Mouse (Mus musculus): Measurements from ENCODE around the gene Unc5b.
A peak's percentile ranks its signal among the peaks of the same experiment; 100 is the strongest.
"Not testable (repeated sequence)": the region's sequence is repeated elsewhere in the genome, so short reads cannot be mapped to it uniquely, and the experiment has no call there.

Gene Unc5b

DNA sequence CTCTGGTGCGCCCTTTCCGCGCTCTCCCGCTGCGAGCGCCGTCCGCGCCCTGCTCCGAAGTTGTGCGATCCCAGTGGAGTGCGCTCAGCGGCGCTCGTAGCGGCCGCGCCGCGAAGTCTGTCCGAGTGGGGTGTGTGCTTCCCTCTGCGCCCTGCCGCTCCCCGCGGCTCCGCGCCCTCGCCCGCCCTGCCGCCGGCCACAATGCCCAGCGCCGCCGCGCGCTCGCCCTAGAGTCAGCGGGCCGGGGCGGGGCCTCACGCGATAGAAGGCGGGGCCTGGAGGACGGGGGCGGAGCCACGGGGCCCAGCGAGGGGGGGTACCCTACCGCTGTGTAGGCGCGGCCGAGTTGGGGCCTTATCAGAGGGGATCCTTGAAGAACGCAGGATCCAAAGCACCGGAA is at the start of gene Unc5b:
TSS of gene Unc5b (minus strand) at position 203 of the 400 bp plus-strand sequence.
- DNase-seq = peak; percentile 95

GRCm38 (mm10) chr10:60879817-60880216 is 48.4 kb upstream of the Unc5b start:
- no peak for DNase-seq

- no peak for DNase-seq
Observed at GRCm38 (mm10) chr10:60877075-60877474, 45.7 kb upstream of the Unc5b start.

GRCm38 (mm10) chr10:60875011-60875410 is 43.6 kb upstream of the Unc5b start:
- DNase-seq = no peak

GRCm38 (mm10) chr10:60863318-60863717 is 31.9 kb upstream of the Unc5b start:
- no peak for DNase-seq

DNA sequence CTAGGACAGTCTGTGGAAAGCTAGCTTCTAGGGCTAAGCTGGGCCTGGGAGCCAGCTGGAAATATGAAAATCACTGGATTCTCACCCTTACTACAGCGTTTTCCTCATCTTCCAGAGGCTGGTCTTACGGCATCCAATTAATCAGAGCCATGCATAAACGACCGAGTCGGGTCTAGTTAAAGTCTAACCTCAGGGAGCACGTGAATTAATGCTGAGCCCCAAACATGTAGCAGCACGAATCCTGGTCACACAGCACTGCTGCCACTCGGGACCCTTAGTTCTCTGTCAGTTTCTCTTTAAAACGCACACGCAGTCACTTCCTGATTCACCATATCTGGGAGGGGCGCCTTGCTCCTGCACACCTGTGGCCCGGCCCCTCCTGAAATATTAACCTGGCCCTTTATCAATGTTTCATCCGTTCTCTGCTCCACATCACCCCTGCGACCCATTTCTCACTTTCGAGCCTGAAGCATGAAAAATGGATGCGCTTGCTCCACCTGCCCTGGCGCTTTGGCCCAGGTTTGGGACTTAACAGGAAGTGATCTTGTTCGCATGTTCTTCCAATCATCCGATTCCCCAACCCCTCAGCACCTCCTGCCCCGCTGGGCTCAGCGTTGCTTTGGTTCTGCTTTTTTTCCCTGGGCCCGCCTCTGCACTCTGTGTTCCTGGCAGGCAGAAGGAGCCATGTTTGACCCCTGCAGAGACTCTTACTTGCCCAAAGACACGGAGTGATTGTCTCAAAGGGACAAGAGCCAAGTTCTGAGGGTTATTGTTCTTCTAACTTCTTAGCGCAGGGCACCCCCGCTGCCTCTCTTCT is 31.3 kb upstream of the Unc5b start:
- DNase-seq = peak; percentile 21

DNA sequence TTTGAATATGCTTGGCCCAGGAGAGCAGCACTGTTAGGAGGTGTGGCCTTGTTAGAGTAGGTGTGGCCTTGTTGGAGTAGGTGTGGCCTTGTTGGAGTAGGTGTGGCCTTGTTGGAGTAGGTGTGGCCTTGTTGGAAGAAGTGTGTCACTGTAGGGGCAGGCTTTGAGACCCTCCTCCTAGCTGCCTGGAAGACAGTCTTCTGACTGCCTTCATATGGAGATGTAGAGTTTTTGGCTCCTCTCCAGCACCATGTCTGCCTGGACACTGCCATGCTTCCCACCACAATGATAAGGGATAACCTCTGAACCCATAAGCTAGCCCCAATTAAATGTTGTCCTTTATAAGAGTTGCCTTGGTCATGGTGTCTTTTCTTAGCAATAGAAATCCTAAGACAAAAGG is 13.9 kb upstream of the Unc5b start:
- DNase-seq = not testable (repeated sequence)

DNA sequence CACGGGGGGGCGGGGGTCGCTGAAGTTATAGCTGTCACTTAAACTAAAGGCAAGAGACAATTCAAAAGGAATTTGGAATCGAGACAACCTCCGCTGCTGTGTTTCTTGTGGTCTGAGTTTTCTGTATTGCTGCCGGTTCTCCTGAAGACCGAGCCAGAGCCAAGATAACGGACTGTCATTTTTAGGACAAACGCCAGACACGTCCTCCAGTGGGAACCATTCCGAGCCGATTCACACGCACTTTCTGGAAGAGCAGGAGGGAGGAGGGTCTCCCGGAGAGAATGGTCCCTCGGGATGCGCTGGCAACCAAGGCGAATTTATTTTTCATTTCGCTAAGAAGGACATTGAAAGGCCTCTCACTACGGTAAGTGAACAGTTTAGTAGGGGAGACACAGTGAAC is 7.4 kb upstream of the Unc5b start:
- no peak for DNase-seq

DNA sequence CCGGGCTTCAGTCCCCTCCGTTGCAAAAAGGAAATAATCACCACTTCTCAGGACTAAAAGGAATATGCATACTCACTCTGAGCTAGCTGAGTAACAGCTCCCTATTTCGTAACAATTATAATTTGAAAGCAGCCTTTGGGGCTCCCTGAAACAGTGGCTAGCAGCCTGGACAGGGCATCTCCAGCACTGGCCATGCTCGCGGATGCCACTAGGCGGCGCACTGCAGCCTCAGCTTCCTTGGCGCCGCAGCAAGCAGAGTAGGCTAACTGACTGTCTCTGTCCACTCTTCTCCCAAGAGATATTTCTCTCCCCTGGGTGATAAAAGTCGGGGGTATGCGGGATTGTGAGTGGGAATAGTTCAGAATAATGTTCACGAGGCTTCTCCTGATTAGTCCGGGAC is 3.6 kb upstream of the Unc5b start:
- DNase-seq = peak; percentile 54

DNA sequence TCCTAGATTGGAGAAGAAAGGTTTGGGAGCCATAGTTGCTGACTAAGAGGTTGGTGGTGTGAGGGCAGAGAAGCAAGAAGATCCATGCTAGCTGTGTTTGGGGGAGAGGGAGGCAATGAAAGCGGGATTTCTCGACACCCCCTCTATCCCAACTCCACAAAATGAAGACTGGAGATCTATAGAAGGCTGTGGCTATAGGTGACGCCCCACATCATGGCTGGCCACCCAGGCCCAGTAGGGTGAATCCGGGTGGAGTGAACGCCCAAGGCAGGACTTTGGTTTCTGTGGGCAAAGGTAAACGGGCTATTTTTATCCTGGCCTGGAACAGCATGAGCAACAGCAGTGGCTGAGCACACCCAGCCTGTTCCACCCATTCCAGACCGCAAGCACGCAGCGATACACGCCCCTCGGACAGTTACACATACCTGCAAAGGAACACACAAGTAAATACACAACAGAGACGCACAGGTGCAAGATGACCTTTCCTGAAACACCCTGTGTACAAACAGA is 1.3 kb upstream of the Unc5b start:
- no peak for DNase-seq

- DNase-seq = no peak
Observed at GRCm38 (mm10) chr10:60830556-60831350, 628 bp downstream of the Unc5b start.

DNA sequence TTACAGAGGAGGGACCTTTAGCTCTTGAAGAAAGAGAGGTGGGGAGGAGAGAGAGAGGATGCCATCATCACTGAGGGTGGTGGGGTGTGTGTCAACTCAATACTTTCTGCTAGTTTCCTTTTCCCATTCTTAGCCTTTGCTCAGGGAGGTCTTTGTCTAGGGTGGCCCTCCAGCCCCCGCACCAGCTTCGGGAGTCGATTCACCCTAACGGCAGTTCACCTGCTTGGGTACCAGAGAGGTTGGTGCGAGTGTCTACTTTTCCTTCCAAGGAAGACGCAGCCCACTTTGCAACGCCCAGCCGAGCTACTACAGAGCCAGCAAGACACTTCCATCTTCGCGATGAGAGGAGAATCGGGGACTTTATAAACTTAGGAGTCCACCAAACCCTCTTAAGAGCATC is 1.4 kb downstream of the Unc5b start:
- DNase-seq = no peak

- DNase-seq = no peak
Observed at GRCm38 (mm10) chr10:60829071-60829470, 2.3 kb downstream of the Unc5b start.

GRCm38 (mm10) chr10:60827901-60828670 is 3.3 kb downstream of the Unc5b start:
- DNase-seq = no peak

GRCm38 (mm10) chr10:60827266-60827665 is 4.1 kb downstream of the Unc5b start:
- DNase-seq = no peak

GRCm38 (mm10) chr10:60826461-60827237 is 4.7 kb downstream of the Unc5b start:
- peak; percentile 36 for DNase-seq

DNA sequence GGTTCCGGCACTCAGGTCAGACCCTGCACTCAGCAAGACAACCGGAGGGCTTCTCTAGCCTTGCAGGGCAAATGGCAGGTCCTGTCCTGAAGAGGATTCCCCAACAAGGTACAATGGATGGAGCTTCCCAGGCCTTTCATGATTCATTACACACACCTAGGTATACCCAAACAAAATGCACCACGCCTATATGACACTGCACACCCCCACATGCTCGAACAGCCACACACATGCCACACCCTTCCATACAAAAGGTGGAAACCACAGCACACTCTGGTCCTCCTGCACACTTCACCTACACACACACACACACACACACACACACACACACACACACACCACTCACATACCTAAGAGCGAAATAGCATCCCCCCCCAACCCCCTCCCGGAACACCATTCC is 5.4 kb downstream of the Unc5b start:
- DNase-seq = no peak

DNA sequence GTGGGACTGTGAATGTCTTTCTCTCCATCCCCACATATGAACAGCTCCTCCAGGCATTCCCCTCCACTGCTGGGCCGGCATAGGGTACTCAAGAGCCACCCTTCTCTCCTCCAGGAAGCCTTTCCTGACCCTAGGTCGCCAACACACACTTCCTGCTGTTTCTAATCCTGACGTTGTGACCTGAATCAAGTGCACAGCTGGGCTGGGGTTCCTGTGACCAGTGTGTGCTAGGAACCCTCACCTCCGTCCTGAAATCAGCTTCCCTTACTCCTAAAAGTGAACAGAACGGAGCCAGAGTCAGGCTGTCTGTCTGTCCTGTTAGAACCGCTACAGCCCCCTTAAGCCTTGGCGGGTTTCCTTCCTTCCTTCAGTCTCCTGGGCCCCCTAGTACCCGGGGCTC is 7.6 kb downstream of the Unc5b start:
- no peak for DNase-seq

GRCm38 (mm10) chr10:60822641-60823425 is 8.5 kb downstream of the Unc5b start:
- DNase-seq = peak; percentile 2

DNA sequence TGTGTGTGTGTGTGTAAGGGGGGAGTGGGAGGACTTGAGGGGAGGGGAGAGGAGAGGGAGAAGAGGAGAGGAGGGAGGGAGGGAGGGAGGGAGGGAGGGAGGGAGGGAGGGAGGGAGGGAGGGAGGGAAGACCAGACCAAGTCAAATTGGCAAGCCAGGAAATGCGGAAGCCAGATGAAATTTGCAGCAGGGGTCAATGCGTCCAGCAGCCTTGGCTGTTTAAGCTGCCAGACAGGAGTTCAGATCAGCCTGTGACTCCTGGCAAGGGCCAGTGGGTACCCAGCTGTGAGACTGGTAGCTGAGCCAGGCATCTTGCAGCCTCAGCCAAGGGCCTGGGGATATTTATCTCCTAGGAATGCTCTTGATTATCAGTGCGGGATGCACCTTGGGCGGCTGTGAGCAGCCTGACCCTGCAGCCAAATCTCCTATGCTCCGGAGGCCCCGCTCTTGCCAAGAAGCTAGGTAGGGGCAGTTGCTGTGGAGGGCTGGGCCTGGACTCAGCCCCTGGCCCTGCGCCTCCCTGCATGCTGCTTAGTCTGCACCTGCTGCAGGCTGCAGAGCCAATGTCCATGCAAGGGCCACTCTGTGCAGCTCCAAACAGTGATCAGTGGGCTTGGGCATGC is 9.5 kb downstream of the Unc5b start:
- DNase-seq = peak; percentile 7

DNA sequence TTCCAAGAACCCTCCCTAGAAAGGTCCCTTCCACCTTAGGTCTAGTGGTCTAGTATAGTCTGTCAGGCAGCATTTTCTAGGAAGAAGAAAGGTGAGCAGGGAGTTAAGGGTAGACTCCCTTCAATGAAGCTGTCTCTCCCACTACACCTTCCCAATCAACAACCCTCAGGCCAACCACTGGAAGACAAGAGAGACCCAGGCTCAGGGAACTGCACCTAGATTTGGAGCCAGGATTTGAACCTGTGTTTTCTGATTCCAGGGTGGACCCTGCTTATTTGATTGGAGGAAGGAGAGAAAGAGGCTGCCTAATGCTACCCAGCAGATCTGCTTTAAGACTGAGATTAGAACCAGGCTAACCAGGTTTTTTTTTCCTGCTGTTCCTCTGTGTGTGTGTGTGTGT is 10.1 kb downstream of the Unc5b start:
- DNase-seq = no peak
